Mouse (Mus musculus) kidney, postnatal 36 days (tissue): Measurements from ENCODE around the gene Btbd35f28.
"Not testable (repeated sequence)": the region's sequence is repeated elsewhere in the genome, so short reads cannot be mapped to it uniquely, and the experiment has no call there.

Source experiments
- DNase-seq, 2 experiments: peaks; one replicate each; pipeline ENCODE4 v3.0.0; 2021 to 2022; ENCODE audit warnings: mixed read lengths in 2 of 2

Btbd35f28 gene

GRCm38 (mm10) chrX:4196276-4196675, at the start of gene Btbd35f28:
TSS of gene Btbd35f28 (plus strand) at chrX:4196576.
- not testable (repeated sequence) for DNase-seq
